Mouse (Mus musculus) neural tube, embryonic 11.5 days (tissue): Measurements from ENCODE around the gene Foxk1. TPM values are rescaled to one million over a fixed set of nuclear protein-coding genes. Genes with fewer than 3 reads are reported as not detected.

Experiments
- ATAC-seq: fragments of 200-750 bp; cut with Nextera tagmentation; 2 replicates; pipeline ENCODE4 v1.8.0; 2017; ENCODE audit warnings: moderate number of reproducible peaks, mild to moderate bottlenecking, moderate TSS enrichment, moderate library complexity; ENCODE audit not compliant: insufficient read depth, low FRiP score, low TSS enrichment
- DNase-seq: peaks from one replicate; pipeline ENCODE4 v3.0.0-alpha.2; 2015; ENCODE audit warnings: low spot score
- H3K27ac ChIP-seq: fragments of 300-500 bp; sonication (generic); 2 replicates; pipeline ENCODE4 v1.5.1; 2014; ENCODE audit warnings: low read depth, mild to moderate bottlenecking, low read length
- H3K27me3 ChIP-seq: fragments of 300-500 bp; sonication (generic); 2 replicates; pipeline ENCODE4 v1.6.1; 2014; ENCODE audit warnings: mild to moderate bottlenecking, low read length, mixed read lengths; ENCODE audit not compliant: control insufficient read depth, insufficient read depth
- H3K36me3 ChIP-seq: fragments of 300-500 bp; sonication (generic); 2 replicates; pipeline ENCODE4 v1.6.1; 2014; ENCODE audit warnings: mild to moderate bottlenecking, low read length, moderate library complexity, mixed read lengths; ENCODE audit not compliant: control insufficient read depth, insufficient read depth
- H3K4me1 ChIP-seq: fragments of 300-500 bp; sonication (generic); 2 replicates; pipeline ENCODE4 v1.6.1; 2014; ENCODE audit warnings: low read length, mixed read lengths; ENCODE audit not compliant: control insufficient read depth, insufficient read depth
- H3K4me2 ChIP-seq: fragments of 300-500 bp; sonication (generic); 2 replicates; pipeline ENCODE4 v1.6.1; 2014; ENCODE audit warnings: low read depth, mild to moderate bottlenecking, moderate library complexity
- H3K4me3 ChIP-seq: fragments of 300-500 bp; sonication (generic); 2 replicates; pipeline ENCODE4 v1.5.1; 2014; ENCODE audit warnings: low read depth, low read length
- H3K9ac ChIP-seq: fragments of 300-500 bp; sonication (generic); 2 replicates; pipeline ENCODE4 v1.6.1; 2014; ENCODE audit warnings: mild to moderate bottlenecking, low read length
- H3K9me3 ChIP-seq: fragments of 300-500 bp; sonication (generic); 2 replicates; pipeline ENCODE4 v1.6.1; 2016; ENCODE audit warnings: low read length; ENCODE audit not compliant: control insufficient read depth
- WGBS: fragments of 180-500 bp; shearing (Covaris S2); extraction: QIAGEN DNeasy Blood & Tissue Kit; methylation state at CpG from one replicate; pipeline ENCODE4 v1.1.7; 2014; 5-methylcytosine and 5-hydroxymethylcytosine counted together
- polyA plus RNA-seq: library from polyadenylated mRNA; unstranded; fragments of >200 nt; fragmentation: Nextera tagmentation; extraction: Ambion mirVana; gene quantifications from 2 replicates; pipeline ENCODE4 v1.2.1, GENCODE M21; 2014

The Foxk1 gene
- polyA plus RNA-seq, 1 experiment from 2014 or later, result 3.9 TPM

- peak overlapping the region; percentile 78 for H3K4me3 ChIP-seq
- H3K9me3 ChIP-seq, result no peaks in the 10 kb centered on the region
- H3K9ac ChIP-seq, result peak overlapping the region; percentile 88
- H3K36me3 ChIP-seq, result no peaks in the 10 kb centered on the region
- H3K27ac ChIP-seq, result peak overlapping the region; percentile 67
- no peak for DNase-seq
- peak overlapping the region; percentile 93 for H3K4me2 ChIP-seq
- WGBS, result under 1% methylated on average over 64 of the region's 67 CpGs
- peak; percentile 60 for ATAC-seq
- H3K27me3 ChIP-seq, result no peaks in the 10 kb centered on the region
- peaks cover 23% of the 10 kb centered on the region for H3K4me1 ChIP-seq
Observed at GRCm38 (mm10) chr5:142401641-142402625, 636 bp downstream of the Foxk1 start.

- Histone ChIP-seq H3K4me3 (no peak overlapping the region), H3K4me1 (peaks cover 23% of the 10 kb centered on the region), H3K27ac (no peak overlapping the region), H3K4me2 (peak overlapping the region; percentile 93; the same call in 1 of the 2 replicates), H3K9ac (no peak overlapping the region), H3K27me3 (no peaks in the 10 kb centered on the region), H3K9me3 (no peaks in the 10 kb centered on the region), H3K36me3 (no peaks in the 10 kb centered on the region)
- WGBS, result 91% methylated on average over 3 of the region's 3 CpGs
- no peak for ATAC-seq
- DNase-seq, result no peak
Observed at GRCm38 (mm10) chr5:142403694-142404093, 2.4 kb downstream of the Foxk1 start.

- no peaks in the 10 kb centered on the region for H3K36me3 ChIP-seq
- WGBS, result 71% methylated on average over 1 of the region's 1 CpGs
- H3K27ac ChIP-seq, result no peak overlapping the region
- no peaks in the 10 kb centered on the region for H3K9me3 ChIP-seq
- no peak overlapping the region for H3K4me2 ChIP-seq
- no peaks in the 10 kb centered on the region for H3K27me3 ChIP-seq
- DNase-seq (no peak), ATAC-seq (no peak)
- peaks cover 23% of the 10 kb centered on the region for H3K4me1 ChIP-seq
- H3K4me3 ChIP-seq, result no peak overlapping the region
- no peak overlapping the region for H3K9ac ChIP-seq
Observed at GRCm38 (mm10) chr5:142404307-142404706, 3.0 kb downstream of the Foxk1 start.

GRCm38 (mm10) chr5:142405426-142405825 lies 4.1 kb downstream of the Foxk1 start:
- Histone ChIP-seq H3K36me3 (no peaks in the 10 kb centered on the region), H3K9ac (no peak overlapping the region), H3K27ac (no peak overlapping the region), H3K4me3 (no peak overlapping the region), H3K4me1 (peaks cover 21% of the 10 kb centered on the region), H3K9me3 (no peaks in the 10 kb centered on the region), H3K4me2 (no peak overlapping the region), H3K27me3 (no peaks in the 10 kb centered on the region)
- ATAC-seq (no peak), DNase-seq (no peak)
- WGBS, result 84% methylated on average over 6 of the region's 6 CpGs

- Histone ChIP-seq H3K4me2 (no peak overlapping the region), H3K9ac (no peak overlapping the region), H3K27me3 (no peaks in the 10 kb centered on the region), H3K36me3 (no peaks in the 10 kb centered on the region; the same call in 1 of the 2 replicates), H3K27ac (no peak overlapping the region), H3K9me3 (no peaks in the 10 kb centered on the region), H3K4me1 (peaks cover 16% of the 10 kb centered on the region), H3K4me3 (no peak overlapping the region)
- no peak for ATAC-seq
- no peak for DNase-seq
- 91% methylated on average over 7 of the region's 7 CpGs for WGBS
Observed at GRCm38 (mm10) chr5:142406401-142406800, 5.1 kb downstream of the Foxk1 start.

GRCm38 (mm10) chr5:142406937-142407336 lies 5.6 kb downstream of the Foxk1 start:
- no peaks in the 10 kb centered on the region; the same call in 1 of the 2 replicates for H3K36me3 ChIP-seq
- H3K9me3 ChIP-seq, result no peaks in the 10 kb centered on the region
- H3K9ac ChIP-seq, result no peak overlapping the region
- no peak overlapping the region for H3K4me2 ChIP-seq
- H3K27me3 ChIP-seq, result no peaks in the 10 kb centered on the region
- 80% methylated on average over 11 of the region's 11 CpGs for WGBS
- H3K27ac ChIP-seq, result no peak overlapping the region
- ATAC-seq, result no peak
- no peak overlapping the region for H3K4me3 ChIP-seq
- no peak for DNase-seq
- H3K4me1 ChIP-seq, result peaks cover 16% of the 10 kb centered on the region

GRCm38 (mm10) chr5:142407381-142407780 lies 6.1 kb downstream of the Foxk1 start:
- H3K27ac ChIP-seq, result no peak overlapping the region
- 88% methylated on average over 7 of the region's 7 CpGs for WGBS
- no peaks in the 10 kb centered on the region for H3K27me3 ChIP-seq
- H3K9ac ChIP-seq, result no peak overlapping the region
- no peaks in the 10 kb centered on the region for H3K9me3 ChIP-seq
- no peaks in the 10 kb centered on the region; the same call in 1 of the 2 replicates for H3K36me3 ChIP-seq
- DNase-seq (no peak), ATAC-seq (no peak)
- no peak overlapping the region for H3K4me3 ChIP-seq
- H3K4me1 ChIP-seq, result peaks cover 14% of the 10 kb centered on the region
- H3K4me2 ChIP-seq, result no peak overlapping the region

GRCm38 (mm10) chr5:142409169-142409568 lies 7.9 kb downstream of the Foxk1 start:
- H3K9ac ChIP-seq, result no peak overlapping the region
- H3K27ac ChIP-seq, result no peak overlapping the region
- no peak overlapping the region for H3K4me2 ChIP-seq
- 64% methylated on average over 6 of the region's 6 CpGs for WGBS
- no peaks in the 10 kb centered on the region; the same call in 1 of the 2 replicates for H3K36me3 ChIP-seq
- H3K4me1 ChIP-seq, result peaks cover 5% of the 10 kb centered on the region
- H3K27me3 ChIP-seq, result no peaks in the 10 kb centered on the region
- ATAC-seq, result no peak
- no peak for DNase-seq
- no peaks in the 10 kb centered on the region for H3K9me3 ChIP-seq
- H3K4me3 ChIP-seq, result no peak overlapping the region

GRCm38 (mm10) chr5:142410348-142410747 lies 9.1 kb downstream of the Foxk1 start:
- Histone ChIP-seq H3K9ac (no peak overlapping the region), H3K4me3 (no peak overlapping the region), H3K27ac (no peak overlapping the region), H3K27me3 (no peaks in the 10 kb centered on the region), H3K4me1 (peaks cover 12% of the 10 kb centered on the region), H3K4me2 (no peak overlapping the region), H3K36me3 (no peaks in the 10 kb centered on the region; the same call in 1 of the 2 replicates), H3K9me3 (no peaks in the 10 kb centered on the region)
- DNase-seq, result no peak
- ATAC-seq, result no peak
- 33% methylated on average over 7 of the region's 7 CpGs for whole genome bisulfite sequencing
